Mouse (Mus musculus) neural tube, embryonic 10.5 days (tissue): Measurements from ENCODE around the gene Sla2.
"Not testable (repeated sequence)": the region's sequence is repeated elsewhere in the genome, so short reads cannot be mapped to it uniquely, and the experiment has no call there.

Experiments
- DNase-seq: peaks from one replicate; pipeline ENCODE4 v3.0.0-alpha.2; 2017; ENCODE audit warnings: low spot score; ENCODE audit errors: extremely low spot score

The Sla2 gene

DNA sequence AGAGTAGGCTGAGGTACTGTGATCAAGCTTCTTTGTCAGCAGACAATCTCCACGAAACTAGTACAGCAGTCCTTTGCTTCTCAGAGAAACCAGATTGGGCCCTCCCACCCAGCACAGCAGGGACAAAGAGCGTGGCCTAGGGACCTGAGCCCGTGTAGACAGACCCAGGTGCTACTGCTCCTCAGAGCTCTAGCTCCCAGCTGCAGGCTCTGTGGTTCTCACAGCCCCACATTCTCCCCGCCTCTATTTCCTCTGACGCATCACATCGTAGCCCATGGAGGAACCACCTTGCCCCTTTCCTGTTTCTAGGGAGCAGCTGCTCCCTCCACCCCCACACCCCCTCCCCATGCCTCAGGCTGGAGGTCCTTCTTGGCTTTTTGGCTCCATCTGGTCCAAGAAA is at the start of gene Sla2:
Sla2 (minus strand) TSS at position 176 of the 400 bp plus-strand sequence.
- DNase-seq, result no peak

DNA sequence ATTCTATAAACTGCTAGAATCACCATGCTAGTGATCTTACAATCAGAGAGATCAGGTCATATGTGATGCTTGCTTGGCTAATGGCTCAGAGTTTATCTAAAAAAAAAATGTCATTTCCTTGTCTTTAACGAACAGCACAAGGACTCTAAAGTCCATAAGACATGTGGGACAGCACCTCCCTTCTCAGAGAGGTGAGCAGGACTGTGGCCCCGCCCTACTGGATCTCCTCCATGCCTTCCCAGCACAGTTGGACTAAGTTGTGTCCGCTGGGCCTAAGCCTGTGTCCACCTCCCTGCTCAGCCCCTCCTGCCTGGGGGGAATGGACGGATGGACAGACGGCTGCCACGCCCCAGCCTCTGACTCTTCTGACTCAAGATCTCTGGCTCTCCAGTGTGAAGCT is 48.0 kb upstream of the Sla2 start:
- no peak for DNase-seq

DNA sequence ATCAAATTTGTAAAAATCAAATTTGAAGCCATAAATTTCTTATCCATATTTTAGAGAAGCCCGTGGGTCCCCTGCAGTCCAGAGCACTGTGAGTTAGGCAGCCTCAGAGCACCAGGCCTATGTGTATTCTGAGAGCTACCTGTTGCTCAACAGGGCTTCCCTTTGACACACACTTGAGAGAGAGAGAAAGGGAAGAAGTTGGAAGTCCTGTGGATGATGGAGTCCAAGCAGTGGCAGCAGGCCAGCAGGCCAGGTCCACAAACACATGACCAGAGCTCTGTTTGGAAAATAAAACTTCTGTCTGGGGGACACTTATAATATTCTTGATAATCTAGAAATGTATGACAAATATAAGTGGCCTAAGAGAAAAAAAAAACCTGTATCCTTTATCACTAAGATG is 46.4 kb upstream of the Sla2 start:
- no peak for DNase-seq

GRCm38 (mm10) chr2:156931421-156931820 is 44.4 kb upstream of the Sla2 start:
- DNase-seq, result no peak

DNA sequence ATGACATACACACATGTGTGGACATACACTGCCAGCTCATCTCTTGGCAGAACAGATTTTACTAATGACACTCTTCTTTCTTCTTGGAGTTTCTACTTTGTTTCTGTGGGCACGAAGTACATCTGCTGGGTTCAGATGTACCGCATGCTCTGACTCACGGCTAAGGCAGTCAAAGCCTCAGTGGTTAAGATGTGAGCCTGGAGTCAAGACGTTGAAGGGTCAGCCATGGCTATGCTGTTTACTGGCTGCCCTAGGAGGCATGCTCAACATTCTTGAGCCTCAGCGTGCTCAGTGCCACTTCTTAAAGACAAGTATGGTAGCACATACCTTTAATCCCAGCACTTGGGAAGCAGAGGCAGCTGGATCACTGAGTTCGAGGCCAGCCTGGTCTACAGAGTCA is 43.6 kb upstream of the Sla2 start:
- DNase-seq, result no peak

DNA sequence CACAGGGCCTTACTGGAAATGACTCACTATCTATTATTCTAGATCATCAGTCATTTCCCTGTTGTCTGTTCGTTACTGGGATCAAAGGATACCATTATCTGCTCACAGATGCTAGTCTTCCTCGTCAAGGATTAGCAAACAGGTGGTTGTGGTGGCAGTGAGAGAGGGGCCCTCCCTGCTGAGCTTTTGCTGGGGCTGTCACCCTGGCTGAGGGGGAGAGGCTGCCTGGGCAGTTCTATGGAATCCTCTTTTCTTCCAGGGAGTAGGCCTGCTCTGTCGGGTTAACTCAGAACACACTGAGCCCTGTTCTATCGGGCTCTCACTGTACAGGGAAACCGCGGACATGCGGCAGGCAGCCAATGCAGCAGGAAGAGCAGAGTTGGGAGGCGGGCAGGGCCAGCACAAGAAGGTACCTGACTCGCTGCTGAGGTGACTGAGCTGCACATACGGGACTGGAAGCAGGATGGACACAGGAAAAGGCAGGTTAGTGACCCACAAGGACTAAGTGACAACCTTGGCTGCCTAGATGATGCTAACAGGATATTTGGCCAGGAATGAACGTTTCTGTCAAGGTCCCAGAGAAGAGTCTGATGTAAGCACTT is 42.6 kb upstream of the Sla2 start:
- no peak for DNase-seq

GRCm38 (mm10) chr2:156928606-156929005 is 41.6 kb upstream of the Sla2 start:
- DNase-seq, result no peak

- DNase-seq, result no peak
These were observed 40.7 kb upstream of the Sla2 start for GRCm38 (mm10) chr2:156927663-156928062.

DNA sequence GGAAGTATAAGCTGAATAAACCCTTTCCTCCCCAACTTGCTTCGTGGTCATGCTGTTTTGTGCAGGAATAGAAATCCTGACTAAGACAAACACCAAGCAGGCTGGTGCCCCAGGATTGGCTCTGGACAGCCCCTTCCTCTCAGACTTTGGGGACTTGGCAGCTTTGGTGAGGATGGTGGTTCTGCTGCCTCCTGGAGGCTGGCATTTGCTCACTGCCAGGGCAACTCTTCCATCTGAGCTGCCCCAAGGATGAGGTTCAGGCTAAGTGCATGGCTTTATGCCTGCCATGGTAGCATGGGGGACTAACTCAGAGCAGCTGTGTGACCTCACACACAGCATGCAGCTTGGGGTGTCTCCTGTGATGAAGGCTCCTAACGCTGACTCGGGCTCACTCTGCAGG is 38.6 kb upstream of the Sla2 start:
- DNase-seq, result not testable (repeated sequence)

GRCm38 (mm10) chr2:156925075-156925474 is 38.1 kb upstream of the Sla2 start:
- not testable (repeated sequence) for DNase-seq

DNA sequence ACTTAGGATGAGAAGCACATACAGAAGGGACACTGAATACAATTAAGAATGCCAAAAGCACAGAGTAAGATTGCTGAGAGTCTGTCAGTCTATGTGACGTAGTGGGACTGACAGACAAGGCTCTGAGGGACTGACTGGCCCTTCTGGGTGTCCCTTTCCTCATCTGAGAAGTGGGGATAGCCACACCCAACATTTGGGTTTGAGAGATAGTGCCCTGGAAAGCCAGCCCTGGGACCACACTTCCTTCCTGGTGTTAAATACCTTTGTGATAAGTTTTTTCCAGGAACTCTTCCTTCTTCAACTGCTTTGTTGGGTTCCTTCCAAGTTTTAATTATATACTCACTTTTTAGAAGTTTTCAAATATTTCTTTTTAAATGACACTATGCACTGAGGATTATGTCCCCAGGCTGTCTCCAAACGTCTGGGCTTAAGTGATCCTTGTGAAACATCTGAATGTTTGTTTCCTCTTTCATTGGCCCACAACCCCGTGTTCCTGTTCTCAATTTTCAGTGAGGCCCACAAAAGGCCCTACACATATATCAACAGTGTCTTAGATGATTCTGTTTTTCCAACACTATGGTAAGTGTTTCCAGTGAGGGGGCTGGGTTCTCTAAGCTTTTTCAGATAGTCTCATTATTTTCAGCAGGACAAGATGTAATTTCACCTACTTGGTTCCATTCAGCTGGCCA is 37.4 kb upstream of the Sla2 start:
- DNase-seq, result no peak

DNA sequence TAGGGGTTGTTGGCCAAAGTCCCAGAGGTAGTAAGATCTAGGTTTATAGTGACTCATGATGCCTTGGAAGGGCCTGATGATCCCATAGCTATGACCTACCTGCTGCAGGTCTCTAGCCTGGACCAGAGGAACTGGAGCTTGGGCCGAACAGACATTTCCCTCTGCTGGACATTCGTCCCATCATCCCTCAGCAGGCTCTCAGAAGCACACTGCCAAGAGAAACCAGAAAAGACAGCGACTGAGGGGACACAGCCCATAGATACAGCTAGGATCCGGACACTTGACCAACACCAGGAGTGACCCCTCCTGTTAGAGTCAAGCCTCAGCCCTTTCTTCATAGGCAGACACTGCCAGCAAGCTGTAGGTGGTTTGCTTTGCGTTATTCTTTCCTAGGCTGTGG is 36.1 kb upstream of the Sla2 start:
- no peak for DNase-seq

DNA sequence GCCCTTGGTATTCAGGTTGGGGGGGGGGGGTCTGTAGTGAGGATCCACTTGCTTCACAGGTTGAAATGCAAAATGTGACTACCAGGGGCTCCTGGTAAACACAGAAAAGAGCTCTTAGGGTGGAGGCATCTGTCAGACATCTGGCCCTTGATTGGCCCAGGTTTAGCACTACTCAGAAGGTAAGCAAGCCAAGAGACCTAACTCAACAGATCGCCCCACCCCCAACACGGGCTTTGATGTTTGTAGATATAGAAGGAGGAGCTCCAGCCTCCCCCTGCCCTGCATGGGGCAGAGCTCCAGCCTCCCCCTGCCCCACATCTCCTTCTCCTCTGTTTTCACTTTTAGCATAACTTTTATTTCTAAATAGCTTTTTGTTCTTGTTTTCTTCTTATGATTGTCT is 32.8 kb upstream of the Sla2 start:
- DNase-seq, result no peak

DNA sequence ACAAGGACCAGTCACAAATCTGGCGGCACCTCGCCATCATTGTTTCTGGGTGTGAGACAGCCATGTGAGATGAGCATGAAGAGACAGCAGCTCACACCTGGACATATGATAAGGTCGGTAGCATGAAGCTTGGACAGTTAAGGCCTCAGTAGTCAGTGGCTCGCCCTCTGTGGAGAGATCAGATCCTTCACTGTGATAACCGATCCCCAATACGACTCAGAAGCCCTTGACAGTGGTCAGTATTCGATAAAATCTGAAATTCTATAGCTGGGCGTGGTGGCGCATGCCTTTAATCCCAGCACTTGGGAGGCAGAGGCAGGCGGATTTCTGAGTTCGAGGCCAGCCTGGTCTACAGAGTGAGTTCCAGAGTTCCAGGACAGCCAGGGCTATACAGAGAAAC is 32.2 kb upstream of the Sla2 start:
- not testable (repeated sequence) for DNase-seq

GRCm38 (mm10) chr2:156918562-156918961 is 31.6 kb upstream of the Sla2 start:
- DNase-seq, result no peak

DNA sequence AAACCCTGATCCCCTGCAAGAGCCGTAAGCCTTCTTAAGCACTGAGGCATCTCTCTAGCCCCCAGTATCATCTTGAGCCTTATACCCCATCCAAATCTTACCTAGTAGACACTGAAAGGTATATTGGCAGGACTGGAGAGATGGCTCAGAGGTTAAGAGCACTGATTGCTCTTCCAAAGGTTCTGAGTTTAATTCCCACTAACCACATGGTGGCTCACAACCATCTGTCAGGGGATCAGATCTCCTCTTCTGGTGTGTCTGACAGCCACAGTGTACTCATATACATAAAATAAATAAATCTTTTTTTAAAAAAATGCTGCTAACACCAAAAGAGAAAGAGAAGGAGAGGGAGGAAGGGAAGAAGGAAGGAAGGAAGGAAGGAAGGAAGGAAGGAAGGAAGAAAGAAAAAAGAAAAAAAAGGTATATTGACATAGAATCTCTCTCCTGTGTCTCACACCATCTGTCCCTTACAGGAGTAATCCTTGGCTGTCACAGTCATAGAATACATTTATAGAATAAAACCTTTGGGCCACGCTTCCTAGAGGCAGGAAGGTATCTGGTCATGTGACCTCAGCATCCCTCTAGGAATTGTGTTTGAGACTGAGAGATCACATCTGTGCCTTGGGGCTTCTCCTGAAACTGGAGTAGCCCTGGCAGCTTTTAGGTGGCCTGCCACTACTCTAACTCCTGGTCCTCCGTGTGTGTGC is 29.6 kb upstream of the Sla2 start:
- DNase-seq, result no peak

DNA sequence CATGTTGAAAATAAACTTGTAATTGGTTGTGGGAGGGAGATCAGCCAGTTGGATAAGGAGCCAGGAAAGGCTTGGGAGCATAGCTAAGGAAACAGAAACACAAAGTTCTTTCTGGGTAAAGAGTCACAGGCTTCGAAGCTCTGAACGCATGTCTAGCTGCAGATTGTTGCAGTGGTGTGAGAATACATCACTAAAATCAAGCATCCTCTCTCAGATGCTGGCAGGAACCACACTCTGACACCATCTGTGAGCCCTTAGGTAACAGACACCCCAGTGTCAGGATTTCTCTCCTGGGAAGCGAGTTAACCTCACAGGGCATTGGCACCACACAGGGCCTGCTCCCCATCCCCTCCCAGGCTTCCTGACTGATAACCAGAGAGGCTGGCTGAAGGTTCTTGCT is 28.6 kb upstream of the Sla2 start:
- no peak for DNase-seq

DNA sequence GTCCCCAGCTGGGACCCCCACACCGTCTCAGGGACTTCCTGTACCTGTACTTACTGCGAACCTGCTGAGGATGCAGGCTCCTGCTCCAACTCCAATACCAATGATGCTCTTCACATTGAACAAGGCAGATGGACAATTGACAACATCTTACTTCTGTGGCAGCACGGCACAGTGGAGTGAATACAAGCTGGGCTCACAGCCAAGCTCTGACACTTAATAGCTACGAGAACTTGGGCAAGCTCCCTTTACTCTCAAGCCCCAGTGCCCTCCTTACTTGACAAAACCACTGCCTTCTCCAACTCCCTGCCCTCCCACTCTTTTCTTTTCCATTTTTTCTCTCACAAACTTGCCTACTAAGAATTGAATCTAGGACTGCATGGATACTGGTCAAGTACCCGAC is 26.2 kb upstream of the Sla2 start:
- DNase-seq, result no peak

- not testable (repeated sequence) for DNase-seq
These were observed 18.9 kb upstream of the Sla2 start for GRCm38 (mm10) chr2:156905931-156906330.

- peak; percentile 47 for DNase-seq
These were observed 18.2 kb upstream of the Sla2 start for GRCm38 (mm10) chr2:156904976-156905717.

- no peak for DNase-seq
These were observed 16.4 kb upstream of the Sla2 start for GRCm38 (mm10) chr2:156903367-156903766.

- not testable (repeated sequence) for DNase-seq
These were observed 15.4 kb upstream of the Sla2 start for GRCm38 (mm10) chr2:156902411-156902810.
